Mouse (Mus musculus) spleen, postnatal 14 days (tissue): ENCODE measurements around the gene Sh2d1b1.

ENCODE experiments used
- DNase-seq, 2 experiments: peaks; one replicate each; pipeline ENCODE4 v3.0.0; 2021 to 2022; ENCODE audit warnings: low spot score in 2 of 2

Gene Sh2d1b1

DNA sequence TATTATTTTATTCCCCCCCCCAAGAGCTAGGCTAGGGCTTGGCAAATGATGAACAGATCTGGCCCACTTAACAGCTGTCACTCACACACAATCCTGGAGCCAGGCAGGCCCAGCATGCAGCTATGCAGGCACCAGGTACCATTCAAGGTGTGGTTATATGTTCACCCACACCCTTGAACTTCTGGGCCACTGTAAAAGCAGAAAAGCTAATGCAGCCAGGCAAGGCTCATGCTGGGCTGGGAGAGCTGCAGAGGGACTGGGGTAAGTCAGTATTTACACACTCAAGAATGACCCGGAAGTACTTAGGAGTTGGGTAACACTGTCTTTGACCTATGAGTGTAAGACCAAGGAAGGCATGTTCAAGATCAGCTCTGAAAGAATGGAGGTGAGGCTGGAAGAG, 47.2 kb downstream of the Sh2d1b1 start:
- no peak for DNase-seq

GRCm38 (mm10) chr1:170325277-170325676, 48.2 kb downstream of the Sh2d1b1 start:
- no peak for DNase-seq

GRCm38 (mm10) chr1:170331926-170332325, 54.8 kb downstream of the Sh2d1b1 start:
- DNase-seq, result no peak

- no peak for DNase-seq
Measured at GRCm38 (mm10) chr1:170332775-170333174, 55.7 kb downstream of the Sh2d1b1 start.
